Mouse (Mus musculus): ENCODE measurements around the gene Sgo2a.

The Sgo2a gene

DNA sequence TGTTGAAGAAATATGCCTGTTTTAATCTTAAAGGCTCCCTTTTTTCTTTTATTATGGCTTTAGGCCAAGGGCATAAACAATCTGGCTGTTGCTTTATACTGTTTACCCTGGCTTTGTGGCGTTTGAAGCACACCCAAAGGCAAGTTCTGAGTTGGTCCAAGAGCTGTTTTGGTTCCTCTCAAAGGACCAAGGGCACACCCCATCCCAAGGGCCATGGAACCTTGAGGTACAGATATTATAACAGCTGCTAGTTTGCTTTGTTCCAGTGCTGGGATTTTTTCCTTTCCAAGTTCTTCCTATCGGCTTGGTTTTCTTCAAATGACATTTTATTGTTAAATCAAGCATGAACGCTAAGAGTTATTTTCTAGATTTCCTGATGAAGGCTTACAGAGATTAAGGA lies 69.8 kb downstream of the Sgo2a start:
- TF ChIP-seq NANOG (IDR thresholded peaks at IDR 0.05; ENCODE audit: borderline replicate concordance, low read length) (no peak), POU5F1 (IDR thresholded peaks at IDR 0.05; ENCODE audit: borderline replicate concordance, low read length) (no peak), CTCF (conservative IDR thresholded peaks at IDR 0.05; ENCODE audit: low read length) (no peak)
- no peaks in the 10 kb centered on the region for H3K4me1 ChIP-seq (replicated peaks; ENCODE audit: low read depth, low read length)

DNA sequence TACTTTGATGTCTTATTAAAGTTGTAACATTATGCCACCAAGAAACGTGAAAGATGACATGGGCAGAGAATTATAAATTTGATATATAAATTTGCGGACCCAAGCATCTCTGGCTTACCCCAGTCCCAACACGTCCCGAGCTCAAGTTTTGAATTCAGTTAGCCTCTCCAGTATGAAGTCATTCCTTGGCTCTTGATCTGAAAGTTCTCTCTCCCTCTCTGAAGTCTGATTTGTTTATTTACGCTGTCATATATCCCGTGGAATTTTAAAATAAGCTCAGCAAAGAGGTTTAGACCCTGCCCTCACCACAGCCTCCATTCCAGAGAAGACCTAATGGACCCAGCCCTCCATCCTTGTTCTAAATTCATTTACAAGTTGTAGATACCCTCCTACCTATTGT lies 73.4 kb downstream of the Sgo2a start:
- no peak overlapping the region for H3K4me3 ChIP-seq (replicated peaks; ENCODE audit: low read length)
- no peaks in the 10 kb centered on the region for H3K4me1 ChIP-seq (replicated peaks; ENCODE audit: low read depth, low read length)
- peaks cover 10% of the 10 kb centered on the region for H3K9me3 ChIP-seq (ENCODE audit: low read length)
- TF ChIP-seq NANOG (IDR thresholded peaks at IDR 0.05; ENCODE audit: borderline replicate concordance, low read length) (no peak), CTCF (conservative IDR thresholded peaks at IDR 0.05; ENCODE audit: low read length) (no peak), POU5F1 (IDR thresholded peaks at IDR 0.05; ENCODE audit: borderline replicate concordance, low read length) (no peak)
- H3K36me3 ChIP-seq (ENCODE audit: insufficient read depth, low read length): no peaks in the 10 kb centered on the region
- no peaks in the 10 kb centered on the region for H3K27me3 ChIP-seq (ENCODE audit: insufficient read depth, low read length)

More for the DNA sequence above, 69.8 kb downstream of the Sgo2a start:
- Histone ChIP-seq H3K4me3 (replicated peaks; ENCODE audit: low read length) (no peak overlapping the region), H3K9me3 (ENCODE audit: low read length) (peaks cover 10% of the 10 kb centered on the region), H3K27me3 (ENCODE audit: insufficient read depth, low read length) (no peaks in the 10 kb centered on the region), H3K36me3 (ENCODE audit: insufficient read depth, low read length) (no peaks in the 10 kb centered on the region)

DNA sequence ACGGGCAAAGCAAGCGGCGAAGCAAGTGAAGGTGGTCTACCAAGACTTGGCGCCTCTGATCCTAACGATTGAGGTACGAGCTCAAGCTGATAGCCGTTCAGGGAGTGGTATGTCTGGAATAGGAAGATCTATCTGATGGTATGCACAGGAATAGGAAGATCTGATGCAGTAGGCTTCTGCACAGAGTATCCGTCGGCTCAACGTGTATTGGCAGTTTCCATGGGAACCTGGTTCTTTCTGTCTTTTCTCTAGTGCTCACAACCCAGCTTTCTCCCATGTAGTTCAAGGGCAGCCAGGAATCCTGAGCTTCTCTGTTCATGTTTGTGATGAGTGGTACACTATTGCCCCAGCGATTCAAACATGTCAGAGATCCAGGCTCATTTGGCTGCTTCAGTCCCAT lies 74.3 kb downstream of the Sgo2a start:
- H3K27me3 ChIP-seq (ENCODE audit: insufficient read depth, low read length): no peaks in the 10 kb centered on the region
- no peak overlapping the region for H3K4me3 ChIP-seq (replicated peaks; ENCODE audit: low read length)
- TF ChIP-seq NANOG (IDR thresholded peaks at IDR 0.05; ENCODE audit: borderline replicate concordance, low read length) (no peak), CTCF (conservative IDR thresholded peaks at IDR 0.05; ENCODE audit: low read length) (no peak), POU5F1 (IDR thresholded peaks at IDR 0.05; ENCODE audit: borderline replicate concordance, low read length) (no peak)
- H3K4me1 ChIP-seq (replicated peaks; ENCODE audit: low read depth, low read length): no peaks in the 10 kb centered on the region
- H3K9me3 ChIP-seq (ENCODE audit: low read length): peaks cover 10% of the 10 kb centered on the region
- no peaks in the 10 kb centered on the region for H3K36me3 ChIP-seq (ENCODE audit: insufficient read depth, low read length)

DNA sequence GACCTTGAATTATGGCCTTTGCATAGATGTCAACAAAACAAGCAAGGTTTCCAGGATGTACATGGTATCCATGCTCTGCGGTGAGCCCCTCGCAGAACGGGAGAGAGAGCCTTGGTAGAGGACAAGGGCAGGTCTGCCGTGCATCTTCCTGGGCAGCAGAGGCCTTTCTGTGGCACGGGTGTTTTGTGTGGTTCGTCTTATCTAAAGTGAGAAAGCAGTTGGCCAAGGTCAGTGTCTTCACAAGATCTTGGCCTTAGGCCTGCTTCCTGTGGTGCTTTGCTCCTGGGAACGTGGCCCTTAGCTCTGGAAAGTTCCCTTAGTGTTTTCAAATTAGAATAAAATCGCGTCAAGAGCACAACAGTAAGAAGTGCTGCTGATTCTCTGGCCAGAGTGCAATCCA lies 75.2 kb downstream of the Sgo2a start:
- Histone ChIP-seq H3K4me1 (replicated peaks; ENCODE audit: low read depth, low read length) (no peaks in the 10 kb centered on the region), H3K4me3 (replicated peaks; ENCODE audit: low read length) (no peak overlapping the region), H3K36me3 (ENCODE audit: insufficient read depth, low read length) (no peaks in the 10 kb centered on the region), H3K27me3 (ENCODE audit: insufficient read depth, low read length) (no peaks in the 10 kb centered on the region), H3K9me3 (ENCODE audit: low read length) (peaks cover 10% of the 10 kb centered on the region)
- TF ChIP-seq NANOG (IDR thresholded peaks at IDR 0.05; ENCODE audit: borderline replicate concordance, low read length) (no peak), POU5F1 (IDR thresholded peaks at IDR 0.05; ENCODE audit: borderline replicate concordance, low read length) (no peak), CTCF (conservative IDR thresholded peaks at IDR 0.05; ENCODE audit: low read length) (no peak)

DNA sequence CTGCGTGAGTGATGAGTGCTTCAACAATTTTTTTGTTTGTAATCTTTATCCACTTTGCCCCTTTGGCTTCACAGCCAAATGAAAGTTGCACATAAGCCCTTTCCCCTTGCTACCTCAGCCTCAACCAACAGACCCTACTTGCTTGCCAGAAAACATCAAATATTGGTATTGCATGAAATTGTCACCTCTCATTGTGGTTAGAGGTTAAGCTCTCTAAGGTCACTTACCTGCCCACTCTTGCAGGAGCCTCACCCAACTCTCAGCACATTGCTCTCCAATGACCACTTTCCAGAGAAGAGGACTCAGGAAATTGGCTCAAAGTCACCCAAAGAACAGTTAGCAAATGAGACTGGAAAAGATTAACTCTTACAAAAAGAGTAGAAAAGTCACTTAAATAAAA lies 75.7 kb downstream of the Sgo2a start:
- peaks cover 10% of the 10 kb centered on the region for H3K9me3 ChIP-seq (ENCODE audit: low read length)
- no peak for TF ChIP-seq CTCF (conservative IDR thresholded peaks at IDR 0.05; ENCODE audit: low read length)
- TF ChIP-seq NANOG (IDR thresholded peaks at IDR 0.05; ENCODE audit: borderline replicate concordance, low read length): no peak
- no peak for TF ChIP-seq POU5F1 (IDR thresholded peaks at IDR 0.05; ENCODE audit: borderline replicate concordance, low read length)
- H3K4me1 ChIP-seq (replicated peaks; ENCODE audit: low read depth, low read length): no peaks in the 10 kb centered on the region
- no peaks in the 10 kb centered on the region for H3K36me3 ChIP-seq (ENCODE audit: insufficient read depth, low read length)
- no peak overlapping the region for H3K4me3 ChIP-seq (replicated peaks; ENCODE audit: low read length)
- H3K27me3 ChIP-seq (ENCODE audit: insufficient read depth, low read length): no peaks in the 10 kb centered on the region

DNA sequence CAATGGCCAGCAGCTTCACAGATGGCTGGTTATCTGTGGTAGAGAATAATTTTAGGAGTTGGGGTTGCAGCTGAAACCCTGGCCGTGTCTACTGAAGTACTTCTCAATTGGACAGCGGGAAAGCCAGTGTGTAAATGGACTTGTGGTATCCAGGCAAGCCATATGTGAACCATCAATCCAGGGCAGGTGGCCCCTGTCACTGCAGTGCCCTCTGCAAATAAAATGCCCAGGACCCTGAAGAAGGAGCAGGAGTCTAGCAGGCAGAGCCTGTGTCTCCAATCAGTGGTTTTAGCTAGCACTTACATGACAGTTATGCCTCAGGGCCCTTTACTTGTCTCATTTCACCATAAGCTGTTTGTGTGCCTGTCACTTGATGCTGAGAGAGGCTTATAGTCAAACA lies 76.6 kb downstream of the Sgo2a start:
- TF ChIP-seq NANOG (IDR thresholded peaks at IDR 0.05; ENCODE audit: borderline replicate concordance, low read length): no peak
- TF ChIP-seq CTCF (conservative IDR thresholded peaks at IDR 0.05; ENCODE audit: low read length): no peak
- TF ChIP-seq POU5F1 (IDR thresholded peaks at IDR 0.05; ENCODE audit: borderline replicate concordance, low read length): no peak
- no peaks in the 10 kb centered on the region for H3K27me3 ChIP-seq (ENCODE audit: insufficient read depth, low read length)
- H3K4me3 ChIP-seq (replicated peaks; ENCODE audit: low read length): no peak overlapping the region
- no peaks in the 10 kb centered on the region for H3K36me3 ChIP-seq (ENCODE audit: insufficient read depth, low read length)
- peaks cover 10% of the 10 kb centered on the region for H3K9me3 ChIP-seq (ENCODE audit: low read length)
- no peaks in the 10 kb centered on the region for H3K4me1 ChIP-seq (replicated peaks; ENCODE audit: low read depth, low read length)

DNA sequence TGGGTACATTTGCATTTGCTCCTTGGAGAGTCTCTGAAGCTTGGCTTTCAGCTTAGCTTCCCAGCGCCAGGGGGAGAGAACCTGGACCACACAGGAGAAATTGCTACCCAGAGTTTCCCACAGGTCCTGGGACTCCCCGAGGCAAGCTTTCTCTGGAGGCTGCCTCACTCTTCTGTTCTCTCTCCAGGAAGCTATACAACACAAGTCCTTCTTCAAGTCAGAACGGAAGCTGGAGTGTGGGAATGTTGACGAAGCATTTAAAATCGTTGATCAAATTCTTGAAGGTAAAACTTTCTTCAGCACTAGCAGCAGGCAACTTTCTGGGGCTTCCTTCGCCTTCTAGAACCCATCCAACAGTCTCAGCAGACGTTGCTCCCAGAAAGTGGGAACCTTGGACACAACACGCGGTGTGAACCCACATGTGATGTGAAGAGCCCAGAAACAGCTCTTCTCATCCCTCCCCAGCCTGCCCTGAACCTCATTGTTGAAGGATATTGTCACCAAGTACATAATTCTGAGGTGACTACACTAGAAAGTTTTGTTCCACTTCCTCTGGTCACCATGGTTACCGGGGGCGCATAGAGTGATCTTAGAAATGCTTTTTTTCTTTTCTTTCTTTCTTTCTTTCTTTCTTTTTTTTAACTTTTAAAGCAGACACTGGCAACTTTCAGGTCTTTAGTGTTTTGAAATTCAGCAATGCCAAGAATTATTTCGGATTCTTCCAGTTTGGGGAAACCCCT lies 77.4 kb downstream of the Sgo2a start:
- TF ChIP-seq POU5F1 (IDR thresholded peaks at IDR 0.05; ENCODE audit: borderline replicate concordance, low read length) (no peak), NANOG (IDR thresholded peaks at IDR 0.05; ENCODE audit: borderline replicate concordance, low read length) (no peak), CTCF (conservative IDR thresholded peaks at IDR 0.05; ENCODE audit: low read length) (no peak)
- no peaks in the 10 kb centered on the region for H3K4me1 ChIP-seq (replicated peaks; ENCODE audit: low read depth, low read length)
- H3K9me3 ChIP-seq (ENCODE audit: low read length): peaks cover 10% of the 10 kb centered on the region
- H3K27me3 ChIP-seq (ENCODE audit: insufficient read depth, low read length): no peaks in the 10 kb centered on the region
- H3K36me3 ChIP-seq (ENCODE audit: insufficient read depth, low read length): no peaks in the 10 kb centered on the region
- H3K4me3 ChIP-seq (replicated peaks; ENCODE audit: low read length): no peak overlapping the region

DNA sequence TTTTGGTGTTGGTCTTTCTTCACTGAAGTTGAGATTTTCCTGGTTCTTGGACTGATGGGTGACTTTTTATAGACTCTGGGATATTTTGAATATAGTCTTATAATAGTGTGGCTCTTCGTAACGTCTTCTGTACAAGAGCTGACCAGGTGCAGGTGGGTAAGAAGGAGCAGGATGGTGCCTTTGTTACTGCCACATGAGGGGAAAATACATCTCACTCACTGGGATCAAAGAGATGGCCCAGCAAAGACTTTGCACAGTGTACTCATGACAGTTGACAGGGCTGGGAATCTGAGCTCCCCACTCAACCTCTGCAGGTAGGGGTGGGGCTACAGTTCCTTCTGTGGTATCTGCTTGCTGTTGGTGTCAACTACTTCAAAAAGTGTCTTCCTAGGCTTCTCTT lies 78.5 kb downstream of the Sgo2a start:
- peaks cover 10% of the 10 kb centered on the region for H3K9me3 ChIP-seq (ENCODE audit: low read length)
- TF ChIP-seq CTCF (conservative IDR thresholded peaks at IDR 0.05; ENCODE audit: low read length) (no peak), NANOG (IDR thresholded peaks at IDR 0.05; ENCODE audit: borderline replicate concordance, low read length) (no peak), POU5F1 (IDR thresholded peaks at IDR 0.05; ENCODE audit: borderline replicate concordance, low read length) (no peak)

More for the DNA sequence above, 78.5 kb downstream of the Sgo2a start:
- Histone ChIP-seq H3K36me3 (ENCODE audit: insufficient read depth, low read length) (no peaks in the 10 kb centered on the region), H3K4me1 (replicated peaks; ENCODE audit: low read depth, low read length) (no peaks in the 10 kb centered on the region), H3K27me3 (ENCODE audit: insufficient read depth, low read length) (no peaks in the 10 kb centered on the region), H3K4me3 (replicated peaks; ENCODE audit: low read length) (no peak overlapping the region)

All from E14TG2a.4 (cell line).